Mouse (Mus musculus) MEL (cell line): ENCODE data around the gene Jarid2. TPM values are rescaled to one million over a fixed set of nuclear protein-coding genes. Genes with fewer than 3 reads are reported as not detected.

Experiments
- DNase-seq: peaks from one replicate; pipeline ENCODE4 v3.0.0; 2011; ENCODE audit warnings: low read depth, low spot score
- H3K27ac ChIP-seq: 2 replicates; pipeline ENCODE4 v1.5.1; 2012; ENCODE audit warnings: low read depth, mild to moderate bottlenecking, control low read depth, low read length, moderate library complexity; ENCODE audit not compliant: control insufficient read depth
- H3K27me3 ChIP-seq, 2 experiments: fragments of 150-350 bp in 1 of 2; sonication (generic) in 1 of 2; 2 replicates each; pipeline ENCODE4 v1.6.1; 2012; ENCODE audit warnings: low read length in 2 of 2, mild to moderate bottlenecking in 2 of 2, improper control_type of control experiment in 1 of 2, moderate library complexity in 1 of 2; ENCODE audit not compliant: insufficient read depth in 2 of 2, control insufficient read depth in 1 of 2
- H3K36me3 ChIP-seq, 2 experiments: 2 replicates each; pipeline ENCODE4 v1.6.1; 2012 to 2014; ENCODE audit warnings: low read length in 2 of 2, improper control_type of control experiment in 1 of 2, inconsistent platforms in 1 of 2, mild to moderate bottlenecking in 1 of 2; ENCODE audit not compliant: insufficient read depth in 2 of 2, control insufficient read depth in 1 of 2
- H3K4me1 ChIP-seq, 2 experiments: fragments of 150-350 bp in 1 of 2; sonication (generic) in 1 of 2; 2 replicates each; pipeline ENCODE4 v1.6.1; 2012; ENCODE audit warnings: low read length in 2 of 2, improper control_type of control experiment in 1 of 2, mild to moderate bottlenecking in 1 of 2; ENCODE audit not compliant: insufficient read depth in 2 of 2, control insufficient read depth in 1 of 2
- H3K4me3 ChIP-seq, 2 experiments: fragments of 150-350 bp in 1 of 2; sonication (generic) in 1 of 2; 2 replicates each; pipeline ENCODE4 v1.5.1; 2012; ENCODE audit warnings: low read depth in 2 of 2, low read length in 2 of 2, mild to moderate bottlenecking in 2 of 2, moderate library complexity in 2 of 2, control low read depth in 1 of 2, improper control_type of control experiment in 1 of 2; ENCODE audit not compliant: control insufficient read depth in 1 of 2, insufficient read depth in 1 of 2
- H3K79me2 ChIP-seq: 2 replicates; pipeline ENCODE4 v1.6.1; 2012; ENCODE audit warnings: mild to moderate bottlenecking, low read length, moderate library complexity; ENCODE audit not compliant: control insufficient read depth, poor library complexity, insufficient read depth
- H3K9ac ChIP-seq: 2 replicates; pipeline ENCODE4 v1.6.1; 2012; ENCODE audit warnings: low read depth, mild to moderate bottlenecking, control low read depth, low read length, moderate library complexity; ENCODE audit not compliant: control insufficient read depth, poor library complexity, severe bottlenecking
- H3K9me3 ChIP-seq: fragments of 150-350 bp; sonication (generic); replicated peaks from 2 replicates; pipeline ENCODE4 v1.6.1; 2012; ENCODE audit warnings: mild to moderate bottlenecking, low read length, improper control_type of control experiment, moderate library complexity; ENCODE audit not compliant: insufficient read depth
- BHLHE40 ChIP-seq: IDR thresholded peaks from 2 replicates; pipeline ENCODE4 v1.6.1; 2012; ENCODE audit warnings: low read depth, mild to moderate bottlenecking, inconsistent platforms, low read length, improper control_type of control experiment, borderline replicate concordance
- CTCF ChIP-seq, 3 experiments: IDR thresholded peaks in 2 of 3; conservative IDR thresholded peaks in 1 of 3; 2 replicates each; pipeline ENCODE4 v1.5.1; 2011 to 2012; ENCODE audit warnings: low read length in 3 of 3, low read depth in 2 of 3, mild to moderate bottlenecking in 2 of 3, improper control_type of control experiment in 1 of 3, inconsistent platforms in 1 of 3, mixed read lengths in 1 of 3, moderate library complexity in 1 of 3; ENCODE audit not compliant: control insufficient read depth in 1 of 3, insufficient read depth in 1 of 3, poor library complexity in 1 of 3, severe bottlenecking in 1 of 3
- E2F4 ChIP-seq: IDR thresholded peaks from 2 replicates; pipeline ENCODE4 v1.6.1; 2011; ENCODE audit warnings: low read depth, low read length, improper control_type of control experiment, borderline replicate concordance
- ELF1 ChIP-seq: IDR thresholded peaks from 2 replicates; pipeline ENCODE4 v1.6.1; 2014; ENCODE audit warnings: low read depth, mild to moderate bottlenecking, inconsistent platforms, low read length, improper control_type of control experiment, moderate library complexity
- EP300 ChIP-seq, 2 experiments: IDR thresholded peaks; 2 replicates each; pipeline ENCODE4 v1.6.1; 2011; ENCODE audit warnings: improper control_type of control experiment in 2 of 2, low read length in 2 of 2, low read depth in 1 of 2, mild to moderate bottlenecking in 1 of 2
- ETS1 ChIP-seq: IDR thresholded peaks from 2 replicates; pipeline ENCODE4 v1.6.1; 2012; ENCODE audit warnings: low read depth, mild to moderate bottlenecking, inconsistent platforms, low read length, improper control_type of control experiment, moderate library complexity
- GABPA ChIP-seq: IDR thresholded peaks from 2 replicates; pipeline ENCODE4 v1.6.1; 2012; ENCODE audit warnings: low read depth, mild to moderate bottlenecking, inconsistent platforms, low read length, improper control_type of control experiment, moderate library complexity
- GATA1 ChIP-seq: IDR thresholded peaks from 2 replicates; pipeline ENCODE4 v1.6.1; 2011; ENCODE audit warnings: low read depth, low read length, improper control_type of control experiment
- HCFC1 ChIP-seq: IDR thresholded peaks from 2 replicates; pipeline ENCODE4 v1.6.1; 2012; ENCODE audit warnings: low read depth, mild to moderate bottlenecking, inconsistent platforms, low read length, improper control_type of control experiment, moderate library complexity
- MAFK ChIP-seq: IDR thresholded peaks from 2 replicates; pipeline ENCODE4 v1.6.1; 2011; ENCODE audit warnings: low read depth, mild to moderate bottlenecking, low read length, improper control_type of control experiment, borderline replicate concordance
- MAX ChIP-seq: IDR thresholded peaks from 2 replicates; pipeline ENCODE4 v1.6.1; 2011; ENCODE audit warnings: low read length, improper control_type of control experiment
- MXI1 ChIP-seq: IDR thresholded peaks from 2 replicates; pipeline ENCODE4 v1.6.1; 2011; ENCODE audit warnings: mild to moderate bottlenecking, low read depth, low read length, improper control_type of control experiment
- MYB ChIP-seq: IDR thresholded peaks from 2 replicates; pipeline ENCODE4 v1.6.1; 2011; ENCODE audit warnings: mild to moderate bottlenecking, low read depth, low read length, improper control_type of control experiment
- NELFE ChIP-seq: IDR thresholded peaks from 2 replicates; pipeline ENCODE4 v1.6.1; 2011; ENCODE audit warnings: low read depth, low read length, improper control_type of control experiment
- NRF1 ChIP-seq: IDR thresholded peaks from 2 replicates; pipeline ENCODE4 v1.6.1; 2014; ENCODE audit warnings: low read depth, mild to moderate bottlenecking, inconsistent platforms, low read length, improper control_type of control experiment, moderate library complexity; ENCODE audit not compliant: poor library complexity, insufficient read depth, severe bottlenecking
- POLR2A ChIP-seq, 2 experiments: IDR thresholded peaks; 2 replicates each; pipeline ENCODE4 v1.6.1; 2011 to 2012; ENCODE audit warnings: low read length in 2 of 2, mild to moderate bottlenecking in 2 of 2, control low read depth in 1 of 2, improper control_type of control experiment in 1 of 2, low read depth in 1 of 2, moderate library complexity in 1 of 2; ENCODE audit not compliant: control insufficient read depth in 1 of 2, insufficient read depth in 1 of 2, poor library complexity in 1 of 2
- POLR2AphosphoS2 ChIP-seq: IDR thresholded peaks from 2 replicates; pipeline ENCODE4 v1.6.1; 2011; ENCODE audit warnings: low read length, improper control_type of control experiment
- POLR2AphosphoS5 ChIP-seq: IDR thresholded peaks from 2 replicates; pipeline ENCODE4 v1.6.1; 2012; ENCODE audit warnings: low read depth, borderline replicate concordance, mild to moderate bottlenecking, inconsistent platforms, low read length, moderate library complexity, mixed read lengths
- RCOR1 ChIP-seq: IDR thresholded peaks from 2 replicates; pipeline ENCODE4 v1.6.1; 2012; ENCODE audit warnings: low read depth, mild to moderate bottlenecking, inconsistent platforms, low read length, improper control_type of control experiment
- SMC3 ChIP-seq: IDR thresholded peaks from 2 replicates; pipeline ENCODE4 v1.6.1; 2011; ENCODE audit warnings: low read depth, low read length, improper control_type of control experiment
- TAL1 ChIP-seq: IDR thresholded peaks from 2 replicates; pipeline ENCODE4 v1.6.1; 2012; ENCODE audit warnings: mild to moderate bottlenecking, inconsistent platforms, low read length, moderate library complexity, mixed read lengths
- TBP ChIP-seq: IDR thresholded peaks from 2 replicates; pipeline ENCODE4 v1.8.0; 2011; ENCODE audit warnings: low read depth, low read length, improper control_type of control experiment
- UBTF ChIP-seq: IDR thresholded peaks from 2 replicates; pipeline ENCODE4 v1.6.1; 2012; ENCODE audit warnings: low read depth, mild to moderate bottlenecking, inconsistent platforms, low read length, improper control_type of control experiment, moderate library complexity, borderline replicate concordance; ENCODE audit not compliant: insufficient read depth
- USF2 ChIP-seq, 2 experiments: IDR thresholded peaks; 2 replicates each; pipeline ENCODE4 v1.6.1; 2011 to 2012; ENCODE audit warnings: improper control_type of control experiment in 2 of 2, low read length in 2 of 2, borderline replicate concordance in 1 of 2, inconsistent platforms in 1 of 2, low read depth in 1 of 2, mild to moderate bottlenecking in 1 of 2; ENCODE audit not compliant: insufficient read depth in 1 of 2
- ZC3H11A ChIP-seq: IDR thresholded peaks from 2 replicates; pipeline ENCODE4 v1.6.1; 2012; ENCODE audit warnings: low read depth, mild to moderate bottlenecking, inconsistent platforms, low read length, improper control_type of control experiment
- ZKSCAN1 ChIP-seq: IDR thresholded peaks from 2 replicates; pipeline ENCODE4 v1.6.1; 2012; ENCODE audit warnings: low read depth, mild to moderate bottlenecking, inconsistent platforms, low read length, improper control_type of control experiment, moderate library complexity
- ZMIZ1 ChIP-seq: IDR thresholded peaks from 2 replicates; pipeline ENCODE4 v1.6.1; 2012; ENCODE audit warnings: low read depth, mild to moderate bottlenecking, inconsistent platforms, low read length, improper control_type of control experiment, moderate library complexity
- ZNF384 ChIP-seq: IDR thresholded peaks from 2 replicates; pipeline ENCODE4 v1.6.1; 2012; ENCODE audit warnings: low read depth, mild to moderate bottlenecking, inconsistent platforms, low read length, improper control_type of control experiment
- polyA plus RNA-seq, 2 experiments: library from polyadenylated mRNA; stranded (reverse) in 1 of 2; unstranded in 1 of 2; fragments of >175 nt in 1 of 2; fragments of >200 nt in 1 of 2; gene quantifications; 2 replicates each; pipeline versions ENCODE4 v1.2.1 to v1.2.4; 2012; ENCODE audit warnings: low replicate concordance in 2 of 2, low read depth in 1 of 2; ENCODE audit not compliant: insufficient read length in 2 of 2, insufficient read depth in 1 of 2, missing spikeins in 1 of 2
- total RNA-seq: library from RNA; depleted of rRNA; stranded (reverse); fragments of 300-350 nt; gene quantifications from 2 replicates; pipeline ENCODE4 v1.2.3, GENCODE M21; 2012

The Jarid2 gene
- total and polyA plus RNA-seq, 3 experiments: 5.4 to 76.5 (median 21.2) TPM

DNA sequence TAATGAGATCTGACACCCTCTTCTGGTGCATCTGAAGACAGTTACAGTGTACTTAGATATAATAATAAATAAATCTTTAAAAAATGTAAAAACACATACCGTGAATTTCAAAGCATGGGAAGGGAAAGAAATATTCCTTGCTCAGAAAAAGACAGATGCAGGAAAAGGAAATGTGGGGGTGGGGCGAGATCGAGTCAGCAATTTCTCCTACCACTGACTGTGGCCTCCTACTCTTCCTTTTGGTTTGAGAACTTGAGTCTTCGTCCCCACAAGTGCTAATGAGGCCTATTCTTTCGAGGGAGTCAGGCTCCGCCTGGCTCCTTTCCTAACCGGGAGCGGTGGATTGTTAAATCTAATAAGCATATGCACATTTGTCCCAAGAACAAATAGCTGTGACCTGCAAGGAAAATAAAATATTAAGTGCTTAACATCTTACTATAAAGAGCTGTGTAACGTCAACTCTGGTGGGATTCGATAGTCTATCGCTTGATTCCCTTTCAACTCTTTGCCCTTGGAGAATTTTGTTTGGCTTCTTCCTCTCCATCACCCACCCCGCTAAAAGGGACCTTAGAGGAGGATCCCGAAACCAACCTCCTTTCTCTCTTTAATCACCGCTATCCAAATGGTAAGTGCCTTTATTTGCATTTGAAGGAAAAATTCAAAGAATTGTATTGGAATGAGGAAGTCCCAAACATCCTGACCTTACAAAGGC, 24.1 kb upstream of the Jarid2 start:
- no peak overlapping the region for H3K27ac ChIP-seq
- TF ChIP-seq HCFC1: no peak
- TF ChIP-seq GATA1: no peak
- TF ChIP-seq POLR2AphosphoS2: no peak
- no peak for TF ChIP-seq MXI1
- TF ChIP-seq POLR2AphosphoS5: no peak
- no peak for TF ChIP-seq ZC3H11A
- TF ChIP-seq MYB: no peak
- TF ChIP-seq ZMIZ1: no peak
- TF ChIP-seq TAL1: no peak
- TF ChIP-seq EP300 (IDR thresholded peaks at IDR 0.05; ENCODE audit: low read depth in 1 of 2, low read length in 2 of 2): no peak
- TF ChIP-seq ZKSCAN1: no peak
- no peak for TF ChIP-seq MAFK
- no peak for TF ChIP-seq E2F4
- no peak for TF ChIP-seq NRF1
- TF ChIP-seq USF2 (IDR thresholded peaks at IDR 0.05; ENCODE audit: borderline replicate concordance in 1 of 2, insufficient read depth in 1 of 2, low read depth in 1 of 2, low read length in 2 of 2): no peak
- TF ChIP-seq ETS1: no peak

DNA sequence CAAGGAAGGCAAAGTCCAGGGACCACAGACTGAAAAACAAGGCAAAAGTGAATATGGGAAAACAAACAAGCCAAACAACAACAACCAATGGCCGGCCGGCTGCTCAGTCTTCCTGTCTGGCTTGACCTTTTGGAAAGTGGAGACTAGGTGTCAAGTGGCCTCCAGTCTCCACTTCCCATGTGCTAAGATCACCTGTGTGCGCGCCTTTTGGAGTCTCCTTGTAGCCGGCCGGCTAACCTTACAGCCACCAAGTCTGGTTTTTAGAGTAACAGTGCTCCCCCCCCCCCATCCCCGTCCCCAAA, 23.6 kb upstream of the Jarid2 start:
- H3K36me3 ChIP-seq: peaks cover 0 to 9% of the 10 kb centered on the region in 2 experiments; a peak in 2 of 4 replicates
- peaks cover 8 to 11% of the 10 kb centered on the region in 2 experiments for H3K4me1 ChIP-seq
- H3K27ac ChIP-seq: no peak overlapping the region
- no peaks in the 10 kb centered on the region for H3K27me3 ChIP-seq
- DNase-seq: no peak
- H3K9ac ChIP-seq: no peak overlapping the region
- no peak for TF ChIP-seq SMC3
- no peak for TF ChIP-seq TBP
- TF ChIP-seq GABPA: no peak
- no peak for TF ChIP-seq POLR2A (IDR thresholded peaks at IDR 0.05; ENCODE audit: control insufficient read depth in 1 of 2, insufficient read depth in 1 of 2, low read depth in 1 of 2, low read length in 2 of 2, poor library complexity in 1 of 2)
- TF ChIP-seq ELF1: no peak
- no peak for TF ChIP-seq BHLHE40
- TF ChIP-seq EP300 (IDR thresholded peaks at IDR 0.05; ENCODE audit: low read depth in 1 of 2, low read length in 2 of 2): no peak
- TF ChIP-seq NRF1: no peak
- no peak for TF ChIP-seq ZC3H11A
- TF ChIP-seq POLR2AphosphoS5: no peak
- no peak for TF ChIP-seq CTCF (IDR thresholded peaks at IDR 0.05 in 2 of 3, conservative IDR thresholded peaks at IDR 0.05 in 1 of 3; ENCODE audit: control insufficient read depth in 1 of 3, insufficient read depth in 1 of 3, low read depth in 2 of 3, low read length in 3 of 3, poor library complexity in 1 of 3, severe bottlenecking in 1 of 3)
- no peak for TF ChIP-seq UBTF
- TF ChIP-seq MAX: no peak
- TF ChIP-seq RCOR1: no peak
- no peak for TF ChIP-seq TAL1
- TF ChIP-seq NELFE: no peak
- no peak for TF ChIP-seq ETS1
- no peak for TF ChIP-seq ZNF384
- TF ChIP-seq ZMIZ1: no peak
- no peaks in the 10 kb centered on the region for H3K79me2 ChIP-seq
- no peaks in the 10 kb centered on the region for H3K9me3 ChIP-seq
- no peak overlapping the region for H3K4me3 ChIP-seq

More for the DNA sequence above, 24.1 kb upstream of the Jarid2 start:
- Histone ChIP-seq H3K9me3 (no peaks in the 10 kb centered on the region), H3K9ac (no peak overlapping the region), H3K79me2 (no peaks in the 10 kb centered on the region), H3K36me3 (peaks cover 0 to 6% of the 10 kb centered on the region in 2 experiments; a peak in 2 of 4 replicates), H3K4me3 (no peak overlapping the region), H3K4me1 (peaks cover 5 to 7% of the 10 kb centered on the region in 2 experiments), H3K27me3 (no peaks in the 10 kb centered on the region)
- no peak for DNase-seq
